Mouse (Mus musculus): Measurements from ENCODE around the gene Eps8l2.

DNA sequence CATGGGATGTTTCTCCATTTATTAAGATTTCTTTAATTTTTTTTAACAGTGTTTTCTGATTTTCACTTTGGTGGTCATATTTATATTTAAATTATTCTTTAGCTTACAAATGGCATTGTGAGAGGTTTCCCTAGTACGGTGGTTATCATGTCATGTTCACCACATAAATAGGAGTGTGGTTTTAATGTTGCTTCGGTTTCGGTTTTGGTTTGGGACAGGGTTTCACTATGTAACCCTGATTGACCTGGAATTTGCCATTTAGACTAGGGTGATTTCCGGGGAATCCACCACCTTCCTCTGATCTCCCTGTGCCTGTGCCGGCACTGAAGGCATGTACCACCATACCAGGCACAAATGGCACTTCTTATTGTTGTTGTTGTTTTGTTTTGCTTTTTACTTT is 6.1 kb downstream of the Eps8l2 start:
- TF ChIP-seq CTCF (IDR thresholded peaks at IDR 0.05; ENCODE audit: low read depth, low read length) (no peak), POLR2AphosphoS5 (IDR thresholded peaks at IDR 0.05; ENCODE audit: insufficient replicate concordance, low read depth, low read length) (no peak), GATA2 (IDR thresholded peaks at IDR 0.05; ENCODE audit: borderline replicate concordance, low read depth, low read length) (no peak)
